Mouse (Mus musculus): Measurements from ENCODE around the gene Zbtb20. TPM values are rescaled to one million over a fixed set of nuclear protein-coding genes. Genes with fewer than 3 reads are reported as not detected.
A peak's percentile ranks its signal among the peaks of the same experiment; 100 is the strongest.

The Zbtb20 gene
- total RNA-seq, 4 experiments from 2014 or later = 72.5 to 88.1 (median 73.5) TPM

DNA sequence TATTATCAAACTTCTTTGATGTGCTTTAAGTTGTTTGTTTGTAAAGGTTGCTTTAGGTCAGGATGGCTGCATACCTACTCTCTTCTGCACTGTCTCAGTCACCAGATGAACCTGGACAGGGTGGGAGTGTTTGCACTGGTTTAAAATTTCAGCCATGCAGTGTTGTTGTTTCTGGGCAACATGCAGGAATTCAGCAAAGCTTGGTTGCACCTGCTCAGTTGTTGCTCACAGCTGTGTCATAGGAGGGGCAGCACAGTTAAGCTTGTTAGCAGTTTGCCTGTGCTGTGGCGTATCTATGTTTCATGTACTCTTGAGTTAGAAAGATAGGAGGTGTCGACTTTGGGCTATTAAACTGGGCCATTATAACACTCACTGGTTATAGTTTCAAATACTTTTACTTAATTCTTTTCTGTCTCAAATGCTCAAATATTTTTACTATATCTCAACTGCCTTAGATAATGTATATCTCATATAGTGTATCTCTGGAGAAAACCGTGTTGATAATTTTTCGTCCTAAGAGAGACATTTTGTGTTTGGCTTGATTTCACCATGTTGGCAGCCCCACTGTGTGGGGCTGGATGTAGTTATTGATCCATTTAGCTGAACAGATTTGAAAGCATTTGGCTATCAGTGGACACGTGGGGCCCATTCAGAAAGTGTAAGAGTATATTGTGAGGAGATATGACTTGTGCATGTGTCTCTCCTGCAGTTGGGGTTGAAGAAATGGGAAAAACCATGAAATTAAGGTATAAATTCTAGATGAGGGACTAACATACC lies 197.3 kb downstream of the Zbtb20 start:
- DNase-seq (ENCODE audit: low spot score in 2 of 2) = no peak

DNA sequence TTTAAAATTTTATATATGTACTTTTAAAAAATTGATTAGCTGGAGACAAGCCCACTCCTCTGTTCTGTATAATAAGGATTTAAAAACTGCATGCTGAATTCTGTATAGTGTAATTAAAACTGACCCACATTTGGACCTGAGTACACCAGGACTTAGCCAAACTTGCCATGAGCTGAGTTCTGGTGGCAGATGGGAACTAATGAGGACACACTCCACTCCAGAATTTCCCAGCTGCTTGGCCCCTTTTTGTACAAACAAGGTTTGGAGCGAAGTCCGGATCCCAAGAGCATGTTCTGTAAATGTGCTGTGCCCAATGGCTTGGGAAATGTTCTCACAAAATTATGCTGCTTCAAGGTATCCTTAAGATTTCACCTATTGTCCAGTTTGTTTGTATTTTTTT lies 204.7 kb downstream of the Zbtb20 start:
- DNase-seq (ENCODE audit: low spot score in 2 of 2) = no peak

DNA sequence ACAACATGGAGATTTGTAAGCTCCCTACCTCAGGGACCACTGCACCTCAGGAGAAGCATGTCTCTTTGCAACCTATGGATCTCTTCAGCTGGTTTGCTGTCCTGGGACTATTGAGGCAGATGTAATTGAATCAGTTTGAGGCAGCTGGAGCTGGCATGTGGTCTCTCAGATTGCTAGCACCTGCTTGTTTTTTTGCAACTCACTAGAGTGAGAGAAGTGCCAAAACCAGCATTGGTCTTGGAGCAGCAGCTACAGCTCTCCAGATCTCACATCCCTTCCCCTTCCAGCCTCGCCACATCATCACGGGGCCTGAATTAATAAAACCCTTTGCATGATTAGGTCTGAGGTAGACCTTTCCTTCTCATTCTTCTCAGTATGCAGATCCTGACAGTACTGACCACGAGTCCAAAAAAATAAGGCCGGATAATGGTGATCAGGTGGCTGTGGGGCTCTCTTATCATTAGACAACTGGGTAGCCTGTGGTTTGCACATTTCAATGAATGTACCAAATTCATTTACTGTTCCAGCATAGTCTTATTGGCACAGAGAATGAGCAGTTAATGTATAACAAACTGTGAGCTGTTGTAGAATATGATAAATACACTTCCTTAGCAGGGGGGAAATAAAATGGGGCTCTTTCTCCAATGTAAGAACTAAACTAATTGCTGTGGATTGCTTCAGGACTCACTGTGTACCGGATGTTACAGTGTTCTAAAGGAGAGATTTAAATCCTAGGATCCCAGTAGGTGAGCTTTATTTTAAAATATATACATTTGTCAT lies 205.4 kb downstream of the Zbtb20 start:
- no peak for DNase-seq (ENCODE audit: low spot score in 2 of 2)

DNA sequence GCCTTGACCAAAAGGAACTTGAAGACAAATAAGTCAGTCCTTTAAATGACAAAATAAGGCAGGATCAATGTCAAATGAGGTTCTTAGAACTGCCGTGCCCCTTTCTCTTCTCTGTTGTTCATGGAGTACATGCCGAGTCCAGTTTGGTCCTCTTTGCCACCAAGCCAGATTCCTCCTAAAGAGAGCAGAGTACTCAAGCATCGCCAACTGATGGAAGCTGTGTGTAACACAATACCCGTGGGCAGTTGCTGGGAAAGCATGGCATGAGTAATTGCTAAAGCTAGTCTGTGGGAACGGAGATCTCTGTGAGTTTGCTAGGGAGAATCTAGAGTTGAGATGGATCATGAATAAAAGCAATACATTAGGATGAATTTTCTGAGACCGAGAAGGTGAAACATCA lies 206.3 kb downstream of the Zbtb20 start:
- no peak for DNase-seq (ENCODE audit: low spot score in 2 of 2)

DNA sequence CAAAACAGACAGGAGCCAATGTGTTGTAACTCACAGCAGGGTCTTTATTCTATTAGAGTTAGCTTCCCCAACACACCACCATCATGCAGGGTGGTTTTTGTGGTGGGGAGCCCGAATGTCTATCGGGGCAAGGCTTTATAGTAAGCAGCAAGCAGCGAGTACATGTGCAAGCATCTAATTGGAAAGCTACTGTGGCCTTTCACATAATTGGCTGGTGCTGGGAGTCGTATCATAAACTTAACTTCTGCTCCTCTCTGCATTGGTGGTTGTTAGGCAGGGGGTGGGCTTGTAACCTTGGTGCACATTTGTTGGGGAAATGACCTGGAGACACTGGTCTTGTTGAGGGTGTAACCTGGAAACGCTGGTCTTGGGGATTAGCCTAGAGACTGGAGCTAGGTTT lies 207.1 kb downstream of the Zbtb20 start:
- DNase-seq (ENCODE audit: low spot score in 2 of 2) = no peak

DNA sequence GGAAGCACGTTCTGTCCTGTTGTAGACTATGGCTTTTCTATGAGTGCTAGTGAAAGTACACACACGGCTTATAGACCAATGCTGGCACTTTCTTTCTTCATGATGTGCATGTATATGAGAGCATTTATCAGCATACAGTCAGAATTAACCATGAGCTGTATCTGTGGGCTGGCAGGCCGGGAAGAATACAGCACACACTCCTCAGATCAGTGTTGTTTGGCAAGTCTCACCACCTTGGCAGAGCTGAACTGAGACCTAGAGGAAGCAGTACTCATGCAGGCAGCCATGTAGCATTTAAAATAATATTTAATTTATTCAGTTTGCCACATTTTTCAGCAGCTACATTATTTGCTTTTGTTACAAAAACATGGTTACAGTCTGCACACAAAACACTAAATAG lies 214.5 kb downstream of the Zbtb20 start:
- no peak for DNase-seq (ENCODE audit: low spot score in 2 of 2)

DNA sequence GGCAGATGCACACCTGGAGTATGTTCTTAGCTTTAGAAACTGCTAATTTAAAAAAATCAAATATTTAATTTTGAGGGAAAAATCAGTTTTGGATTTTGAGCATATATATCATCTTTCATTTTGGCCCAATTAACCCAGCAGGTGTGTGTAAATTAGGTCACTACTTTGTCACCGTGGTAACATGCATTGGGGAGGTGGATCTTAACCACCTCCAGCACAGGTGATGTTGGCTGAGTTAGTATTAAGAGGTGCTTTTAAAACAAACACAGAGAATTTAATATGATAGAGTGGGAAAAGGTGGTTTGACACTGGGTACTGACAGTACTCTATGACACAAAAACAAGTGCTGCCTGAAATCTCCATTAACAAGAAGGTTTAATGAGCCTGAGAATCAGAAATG lies 218.5 kb downstream of the Zbtb20 start:
- no peak for DNase-seq (ENCODE audit: low spot score in 2 of 2)

DNA sequence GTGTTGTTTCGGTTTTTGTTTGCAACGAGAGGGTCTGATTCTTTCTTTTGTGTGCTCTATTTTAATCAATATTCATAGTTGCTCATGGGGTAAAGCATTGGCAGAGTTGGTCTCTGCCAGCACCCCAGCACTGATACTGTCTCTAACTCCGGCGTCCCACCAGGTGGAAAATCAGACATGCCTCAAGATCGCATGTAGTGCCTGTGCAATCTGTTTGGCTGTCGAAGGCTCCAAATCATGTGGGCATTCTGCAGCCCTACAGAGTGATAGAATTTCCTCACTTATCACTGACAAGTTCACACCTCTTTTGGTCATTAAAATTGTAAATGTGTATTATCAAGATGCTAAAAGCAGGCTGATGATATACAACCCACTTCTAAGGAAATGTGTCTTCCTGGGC lies 219.1 kb downstream of the Zbtb20 start:
- DNase-seq (ENCODE audit: low spot score in 2 of 2) = no peak

DNA sequence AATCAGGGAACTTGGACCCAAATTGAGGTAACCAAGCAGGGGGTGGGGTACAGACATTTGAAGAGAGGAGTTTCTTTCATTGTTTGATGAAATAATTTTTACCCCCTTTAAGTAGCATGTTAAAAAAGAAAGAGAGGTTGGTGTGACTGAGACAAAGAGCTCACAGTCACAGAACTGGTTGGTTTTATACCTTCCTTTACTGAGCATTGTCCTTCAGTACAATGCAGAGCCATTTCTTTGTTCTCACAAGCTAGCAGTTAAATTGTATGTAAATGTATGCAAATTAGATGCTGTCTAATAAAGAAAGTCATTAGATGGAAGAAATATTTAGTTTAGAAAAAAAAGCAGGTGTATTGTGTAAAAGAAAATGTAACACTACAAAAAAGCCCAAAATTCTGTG lies 220.4 kb downstream of the Zbtb20 start:
- DNase-seq (ENCODE audit: low spot score in 2 of 2) = no peak

DNA sequence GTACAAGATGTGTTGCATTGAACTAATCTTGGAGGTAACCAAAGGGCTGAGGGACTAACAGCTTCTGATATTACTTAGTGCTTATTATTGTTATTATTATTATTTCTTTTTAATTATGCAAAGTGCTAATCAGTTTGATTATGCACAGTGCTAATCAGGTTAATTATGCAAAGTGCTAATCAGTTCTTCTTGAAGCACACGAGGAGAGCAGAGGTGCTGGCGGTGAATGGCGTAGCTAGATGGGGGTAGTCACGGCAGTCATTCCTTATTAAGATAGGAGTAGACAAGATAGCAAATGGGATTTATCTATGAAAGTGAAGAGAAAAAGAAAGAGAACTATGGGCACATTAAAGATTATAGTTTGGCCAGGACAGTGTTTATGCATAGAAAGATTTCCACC lies 222.5 kb downstream of the Zbtb20 start:
- DNase-seq (ENCODE audit: low spot score in 2 of 2) = no peak

DNA sequence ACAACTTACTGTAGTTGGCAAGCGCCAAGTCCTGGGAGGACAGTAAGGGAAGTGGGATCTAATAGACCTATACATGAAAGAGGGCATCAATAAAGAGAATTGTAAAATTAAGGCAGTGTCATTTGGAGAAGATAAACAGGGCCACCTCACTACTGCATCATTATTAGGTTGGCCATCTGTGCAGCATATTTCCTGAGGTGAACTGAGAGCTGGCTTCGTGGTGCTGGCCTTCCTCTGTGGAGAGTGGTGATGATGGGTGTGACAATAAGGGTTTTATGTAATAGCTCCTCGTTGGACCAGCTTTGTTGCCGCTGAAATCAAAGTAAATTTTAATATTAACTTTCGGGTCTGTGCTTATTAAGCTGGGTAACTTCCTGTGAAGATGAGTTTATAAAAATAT lies 223.0 kb downstream of the Zbtb20 start:
- no peak for DNase-seq (ENCODE audit: low spot score in 2 of 2)

DNA sequence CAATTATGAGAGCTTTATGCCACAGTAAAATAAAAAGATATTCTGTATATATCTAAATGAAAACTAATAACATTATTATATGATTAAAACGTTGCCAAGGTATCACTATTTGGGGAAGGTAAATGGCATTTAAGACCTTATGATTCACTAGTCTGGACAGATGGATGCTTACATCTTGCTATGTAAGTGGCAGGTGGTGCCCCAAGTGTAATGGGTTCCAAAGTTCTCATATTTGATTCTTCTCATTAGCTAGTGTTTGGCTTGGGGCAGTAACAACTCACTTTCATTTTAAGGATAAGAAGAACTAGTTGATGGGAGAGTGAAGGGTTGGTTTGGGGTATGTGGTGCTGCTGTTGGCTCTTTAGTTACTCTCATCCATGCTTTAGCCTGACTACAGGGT lies 235.6 kb downstream of the Zbtb20 start:
- DNase-seq (ENCODE audit: low spot score in 2 of 2) = no peak

DNA sequence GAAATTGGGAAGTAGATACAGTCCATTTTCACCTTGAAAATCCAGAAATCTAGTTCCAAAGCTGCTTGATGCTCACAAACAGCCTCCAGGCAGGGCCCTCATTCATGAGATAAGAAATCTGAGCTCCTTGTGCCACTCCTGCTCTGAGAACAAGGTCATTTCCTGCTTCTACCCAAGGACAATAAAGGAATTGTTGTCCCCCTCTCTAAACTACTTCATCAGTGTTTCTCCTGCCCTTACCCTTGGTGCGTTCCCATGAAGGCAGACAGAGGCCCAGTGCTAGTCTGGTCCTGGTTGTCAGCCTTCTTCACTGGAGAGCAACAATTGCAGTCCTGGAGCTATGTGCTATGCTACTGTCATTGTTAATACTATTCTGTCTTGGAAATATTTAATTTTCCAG lies 238.3 kb downstream of the Zbtb20 start:
- DNase-seq (ENCODE audit: low spot score in 2 of 2) = no peak

DNA sequence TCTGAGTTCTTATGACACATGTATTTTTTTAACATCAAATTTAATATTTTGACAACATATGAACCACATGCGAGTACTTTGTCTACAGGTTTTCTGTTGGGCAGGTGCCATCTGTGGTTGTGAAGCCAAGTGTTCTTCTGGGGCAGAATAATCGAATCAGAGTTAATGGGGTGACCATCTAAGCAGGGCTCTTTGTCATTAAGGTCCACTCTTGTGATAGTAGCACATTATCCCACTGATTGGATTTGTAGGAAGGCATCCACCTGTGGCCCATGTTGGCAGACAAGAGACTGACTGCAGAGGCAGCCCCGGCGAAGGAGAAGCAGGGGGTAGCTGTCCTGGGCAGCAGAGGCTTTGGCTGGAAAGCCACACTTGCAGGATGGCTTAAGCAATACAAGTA lies 254.3 kb downstream of the Zbtb20 start:
- no peak for DNase-seq (ENCODE audit: low spot score in 2 of 2)

DNA sequence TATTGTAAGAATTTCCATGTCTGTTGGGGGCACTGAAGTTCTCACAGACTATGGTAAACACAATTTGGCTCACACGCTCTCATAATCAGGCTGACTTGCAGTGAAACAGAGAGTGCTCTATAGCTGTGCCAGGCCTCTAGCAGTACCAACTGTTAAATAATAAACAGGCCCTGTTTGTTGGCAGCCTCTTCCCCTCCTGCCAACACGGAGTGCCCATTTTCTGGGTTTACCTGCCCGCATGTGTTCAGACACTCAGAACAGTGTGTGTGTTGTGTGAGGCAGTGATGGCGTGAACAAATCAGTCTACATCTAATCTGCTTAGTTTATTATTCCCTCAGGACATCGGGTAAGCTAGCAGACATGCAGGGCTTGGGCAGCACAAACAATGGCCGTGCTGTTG lies 254.9 kb downstream of the Zbtb20 start:
- DNase-seq (ENCODE audit: low spot score in 2 of 2) = peak; percentile 10 to 37

DNA sequence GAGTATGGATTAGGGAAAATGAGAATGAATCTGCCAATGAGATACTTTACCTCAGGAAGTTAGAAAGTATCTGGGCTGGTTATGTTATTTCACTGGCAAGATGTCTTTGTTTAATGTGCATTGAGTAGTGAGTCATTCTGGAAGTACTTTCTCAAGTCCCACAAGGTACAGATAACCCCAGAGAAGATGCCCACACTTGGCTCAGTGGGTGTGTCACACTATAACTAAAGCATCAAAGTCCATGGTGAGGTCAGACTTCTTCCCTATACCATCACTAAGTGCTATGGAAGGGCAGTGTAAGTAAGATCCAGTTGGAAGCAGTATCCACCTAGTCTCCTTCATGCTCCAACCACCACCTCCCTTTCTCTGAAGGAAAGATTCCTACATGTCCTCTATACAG lies 255.4 kb downstream of the Zbtb20 start:
- DNase-seq (ENCODE audit: low spot score in 2 of 2) = no peak

DNA sequence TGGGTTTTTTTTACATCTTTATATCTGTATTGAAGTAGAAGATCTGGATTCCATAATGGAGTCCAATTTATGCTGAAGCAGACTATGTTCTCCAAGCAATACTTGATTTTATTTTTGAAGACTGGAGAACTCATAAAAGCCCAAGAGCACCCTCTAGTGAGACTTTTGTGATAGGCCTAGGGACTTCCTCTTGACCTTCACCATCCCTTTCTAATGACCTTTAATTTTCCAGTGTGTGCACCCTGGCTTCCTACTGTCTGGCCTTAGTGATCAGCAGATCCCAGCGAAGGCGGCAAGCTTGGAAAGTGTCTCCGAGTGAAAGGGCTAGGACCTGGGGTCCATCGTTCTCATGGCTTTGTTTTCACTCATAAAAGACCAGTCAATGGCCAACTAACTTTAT lies 292.8 kb downstream of the Zbtb20 start:
- no peak for DNase-seq (ENCODE audit: low spot score in 2 of 2)

DNA sequence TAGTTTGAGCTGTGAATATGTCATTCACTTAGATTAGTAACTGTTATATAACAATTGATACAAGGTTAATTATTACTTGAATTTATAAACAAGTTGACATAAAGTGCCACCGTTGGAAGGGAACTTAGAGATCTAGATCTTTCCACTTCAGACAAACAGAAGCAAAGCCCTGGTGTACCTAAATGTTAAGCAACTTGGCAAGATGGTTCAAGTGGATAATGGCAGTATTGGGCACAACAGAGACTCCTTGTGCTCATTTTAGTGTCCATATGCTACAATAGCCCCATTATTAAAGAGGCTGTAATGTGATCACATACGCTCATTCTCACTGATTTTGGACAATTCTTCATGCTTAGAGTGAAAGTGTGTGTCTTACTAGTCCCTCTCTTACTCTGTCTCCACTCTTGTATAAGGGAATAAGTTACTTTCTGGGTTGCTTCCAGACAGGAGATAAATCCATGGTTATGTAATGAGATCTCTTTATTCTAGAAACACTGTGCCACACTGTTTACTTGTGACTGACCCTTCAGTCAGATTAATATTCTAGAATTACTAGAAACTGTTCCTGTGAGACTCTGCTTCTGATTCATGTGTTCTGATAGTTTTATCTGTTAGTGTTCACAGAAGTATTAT lies 293.7 kb downstream of the Zbtb20 start:
- DNase-seq (ENCODE audit: low spot score in 2 of 2) = no peak

DNA sequence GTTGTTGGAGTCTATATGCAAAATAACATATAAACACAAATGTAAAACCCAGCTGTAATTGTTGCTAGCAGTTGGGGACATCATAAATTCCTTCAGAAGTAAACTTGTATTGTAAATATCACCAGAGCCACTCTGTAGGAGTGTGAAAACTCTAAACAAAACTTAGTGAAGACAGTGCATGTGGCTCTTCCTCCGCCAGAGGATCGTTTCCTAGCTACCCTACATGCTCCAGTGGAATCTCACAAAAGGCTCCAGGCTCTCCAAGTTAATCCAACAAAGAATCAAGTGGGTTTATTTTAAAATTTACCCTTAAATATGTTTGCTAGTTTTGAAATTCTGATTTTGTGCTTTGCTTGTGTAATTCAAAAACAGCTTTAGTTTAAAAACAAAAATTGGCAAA lies 296.5 kb downstream of the Zbtb20 start:
- no peak for DNase-seq (ENCODE audit: low spot score in 2 of 2)

DNA sequence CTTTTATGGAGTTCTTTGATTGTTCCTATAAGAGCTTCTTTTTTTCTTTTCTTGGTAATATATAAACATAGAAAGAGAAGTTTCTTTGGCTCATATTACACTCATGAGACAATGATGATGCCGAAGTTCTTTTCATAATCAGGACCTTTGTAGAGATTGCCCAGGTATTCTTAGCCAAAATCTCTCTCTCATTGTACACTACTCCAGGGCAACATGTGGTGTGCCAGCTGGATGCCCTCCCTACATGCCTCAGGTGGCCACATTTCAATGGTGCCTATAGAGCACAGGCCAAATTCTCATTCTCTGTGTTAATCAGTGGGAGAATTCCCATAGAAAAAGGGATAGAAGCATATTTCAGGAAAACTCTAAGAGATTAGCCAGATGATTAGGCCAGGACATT lies 297.2 kb downstream of the Zbtb20 start:
- DNase-seq (ENCODE audit: low spot score in 2 of 2) = no peak

DNA sequence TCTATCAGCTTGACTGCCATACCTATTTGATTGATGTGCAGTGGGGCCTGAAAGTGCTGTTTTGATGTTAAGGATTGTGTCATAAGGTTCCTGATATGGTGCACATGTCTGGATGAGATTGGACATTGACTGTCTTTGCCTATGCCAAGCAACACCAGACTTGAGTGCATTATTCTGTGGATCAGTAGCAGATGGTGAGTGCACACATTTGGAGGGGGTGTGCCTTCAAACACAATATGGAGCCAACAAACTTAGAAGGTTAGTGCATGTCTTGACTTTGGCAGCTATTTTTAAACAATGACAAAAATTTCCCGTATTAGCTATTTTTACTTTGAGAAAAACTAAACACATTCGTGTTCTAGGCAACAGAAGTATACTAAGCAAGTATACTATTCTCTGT lies 299.1 kb downstream of the Zbtb20 start:
- no peak for DNase-seq (ENCODE audit: low spot score in 2 of 2)

DNA sequence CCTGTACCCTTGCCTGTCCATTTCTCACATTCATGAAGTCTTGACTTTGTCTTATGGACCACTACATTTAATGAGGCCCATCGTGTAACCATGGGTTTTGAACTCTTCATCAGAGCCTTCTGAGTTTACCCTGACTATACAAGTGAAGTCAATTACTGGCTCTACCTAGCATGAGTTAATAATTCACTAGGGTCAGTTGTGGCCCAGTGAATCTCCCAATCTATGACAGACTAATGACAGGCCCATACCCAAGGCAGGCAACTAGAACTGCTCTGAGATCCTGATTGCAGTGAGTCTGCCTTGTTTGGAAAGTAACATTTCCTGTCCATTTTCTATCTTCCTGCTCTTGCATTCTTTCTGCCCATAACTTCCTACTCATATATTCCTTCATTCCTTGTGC lies 305.4 kb downstream of the Zbtb20 start:
- no peak for DNase-seq (ENCODE audit: low spot score in 2 of 2)

DNA sequence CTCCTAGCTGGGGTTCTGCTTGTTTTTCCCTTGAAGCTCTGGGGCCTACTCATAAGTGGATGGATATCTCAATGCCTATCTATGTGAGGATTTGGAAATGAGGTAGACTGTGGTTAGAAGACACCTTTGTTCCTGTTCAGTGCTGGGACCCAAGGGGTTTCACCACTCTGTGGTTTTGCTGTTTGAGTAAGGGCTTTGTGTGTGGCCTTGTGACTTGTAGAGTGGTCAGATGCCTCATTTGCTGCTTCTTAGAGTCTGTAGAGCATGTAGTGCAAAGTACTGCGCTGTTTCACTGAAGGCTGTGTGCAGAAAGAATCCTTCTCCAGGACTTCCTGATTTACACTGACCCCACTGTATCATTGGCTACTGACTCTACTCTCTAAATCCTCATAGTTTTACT lies 314.7 kb downstream of the Zbtb20 start:
- DNase-seq (ENCODE audit: low spot score in 2 of 2) = no peak
